Mouse (Mus musculus) heart, embryonic 16.5 days (tissue): ENCODE measurements around the gene Morc1. TPM values are rescaled to one million over a fixed set of nuclear protein-coding genes. Genes with fewer than 3 reads are reported as not detected.

Experiments used
- ATAC-seq: fragments of 200-750 bp; cut with Nextera tagmentation; replicated peaks from 2 replicates; pipeline ENCODE4 v1.8.0; 2017; ENCODE audit warnings: moderate number of reproducible peaks; ENCODE audit not compliant: insufficient read depth, low FRiP score; ENCODE audit errors: extremely low read depth
- H3K27ac ChIP-seq: fragments of 300-500 bp; sonication (generic); 2 replicates; pipeline ENCODE4 v1.5.1; 2014; ENCODE audit warnings: mild to moderate bottlenecking, low read length, control low read depth, moderate library complexity
- H3K27me3 ChIP-seq: fragments of 300-500 bp; sonication (generic); 2 replicates; pipeline ENCODE4 v1.6.1; 2014; ENCODE audit warnings: low read length, mixed read lengths; ENCODE audit not compliant: control insufficient read depth, insufficient read depth
- H3K36me3 ChIP-seq: fragments of 300-500 bp; sonication (generic); 2 replicates; pipeline ENCODE4 v1.6.1; 2014; ENCODE audit not compliant: control insufficient read depth, insufficient read depth
- H3K4me1 ChIP-seq: fragments of 300-500 bp; sonication (generic); 2 replicates; pipeline ENCODE4 v1.6.1; 2014; ENCODE audit warnings: low read length, mixed read lengths; ENCODE audit not compliant: control insufficient read depth, insufficient read depth
- H3K4me2 ChIP-seq: fragments of 300-500 bp; sonication (generic); 2 replicates; pipeline ENCODE4 v1.6.1; 2014; ENCODE audit warnings: low read depth, mild to moderate bottlenecking, control low read depth, low read length
- H3K4me3 ChIP-seq: fragments of 300-500 bp; sonication (generic); 2 replicates; pipeline ENCODE4 v1.5.1; 2014; ENCODE audit warnings: mild to moderate bottlenecking, control low read depth, low read length
- H3K9ac ChIP-seq: fragments of 300-500 bp; sonication (generic); 2 replicates; pipeline ENCODE4 v1.6.1; 2014; ENCODE audit warnings: low read length, control low read depth
- H3K9me3 ChIP-seq: fragments of 300-500 bp; sonication (generic); replicated peaks from 2 replicates; pipeline ENCODE4 v1.6.1; 2016; ENCODE audit warnings: low read length; ENCODE audit not compliant: control insufficient read depth
- whole genome bisulfite sequencing: fragments of 180-500 bp; shearing (Covaris S2); extraction: QIAGEN DNeasy Blood & Tissue Kit; methylation state at CpG from one replicate; pipeline ENCODE4 v1.1.7; 2014; 5-methylcytosine and 5-hydroxymethylcytosine counted together
- polyA plus RNA-seq: library from polyadenylated mRNA; unstranded; fragments of >200 nt; fragmentation: Nextera tagmentation; extraction: Ambion mirVana; gene quantifications from 2 replicates; pipeline ENCODE4 v1.2.1, GENCODE M21; 2015

Gene Morc1
- polyA plus RNA-seq, 1 experiment from 2014 or later, result 0.46 TPM

- H3K36me3 ChIP-seq, result no peaks in the 10 kb centered on the region
- H3K4me1 ChIP-seq, result no peaks in the 10 kb centered on the region
- ATAC-seq, result no peak
- H3K27me3 ChIP-seq, result no peaks in the 10 kb centered on the region
- no peak overlapping the region for H3K27ac ChIP-seq
- WGBS, result 21% methylated on average over 8 of the region's 8 CpGs
- H3K4me2 ChIP-seq, result no peak overlapping the region
- no peak overlapping the region for H3K9ac ChIP-seq
- no peaks in the 10 kb centered on the region for H3K9me3 ChIP-seq
- H3K4me3 ChIP-seq, result no peak overlapping the region
These were observed 199.4 kb downstream of the Morc1 start for GRCm38 (mm10) chr16:48630466-48630865.

- Histone ChIP-seq H3K4me1 (no peaks in the 10 kb centered on the region), H3K27me3 (no peaks in the 10 kb centered on the region), H3K36me3 (no peaks in the 10 kb centered on the region), H3K9me3 (no peaks in the 10 kb centered on the region), H3K4me3 (no peak overlapping the region), H3K27ac (no peak overlapping the region), H3K4me2 (no peak overlapping the region), H3K9ac (no peak overlapping the region)
- 82% methylated on average over 6 of the region's 6 CpGs for WGBS
- ATAC-seq, result no peak
These were observed 201.3 kb downstream of the Morc1 start for GRCm38 (mm10) chr16:48632351-48632750.

DNA sequence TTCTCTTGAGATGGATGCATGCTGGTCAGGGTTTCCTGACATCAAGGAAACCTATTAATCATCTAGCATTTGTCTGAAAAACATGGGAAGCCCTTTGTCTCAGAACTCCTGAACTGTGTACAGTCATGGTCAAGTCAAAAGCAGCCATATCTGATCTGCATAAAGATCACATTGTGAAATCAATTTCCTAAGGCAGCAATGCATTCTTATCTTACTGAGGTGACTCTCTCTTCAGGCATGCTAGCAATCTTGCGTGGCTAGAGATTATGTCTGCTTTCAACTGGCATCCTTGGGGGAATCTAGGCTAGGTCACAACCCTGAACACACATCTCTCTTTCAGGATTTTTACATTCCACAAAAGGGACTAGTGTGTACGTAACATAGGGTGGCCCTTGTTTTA, 215.2 kb downstream of the Morc1 start:
- no peaks in the 10 kb centered on the region for H3K9me3 ChIP-seq

GRCm38 (mm10) chr16:48671696-48672095, 240.7 kb downstream of the Morc1 start:
- H3K36me3 ChIP-seq, result no peaks in the 10 kb centered on the region
- no peak overlapping the region for H3K4me2 ChIP-seq
- WGBS, result 32% methylated on average over 5 of the region's 5 CpGs
- no peaks in the 10 kb centered on the region for H3K4me1 ChIP-seq
- ATAC-seq, result no peak
- H3K9me3 ChIP-seq, result no peaks in the 10 kb centered on the region
- no peaks in the 10 kb centered on the region for H3K27me3 ChIP-seq
- no peak overlapping the region for H3K9ac ChIP-seq
- no peak overlapping the region for H3K4me3 ChIP-seq
- no peak overlapping the region for H3K27ac ChIP-seq

More for the DNA sequence above, 215.2 kb downstream of the Morc1 start:
- no peak overlapping the region for H3K4me3 ChIP-seq
- no peak overlapping the region for H3K4me2 ChIP-seq
- H3K27me3 ChIP-seq, result no peaks in the 10 kb centered on the region
- H3K36me3 ChIP-seq, result no peaks in the 10 kb centered on the region
- H3K9ac ChIP-seq, result no peak overlapping the region
- 70% methylated on average over 2 of the region's 2 CpGs for WGBS
- ATAC-seq, result no peak
- no peaks in the 10 kb centered on the region for H3K4me1 ChIP-seq
- H3K27ac ChIP-seq, result no peak overlapping the region

- no peak overlapping the region for H3K4me3 ChIP-seq
- no peaks in the 10 kb centered on the region for H3K4me1 ChIP-seq
- H3K27ac ChIP-seq, result no peak overlapping the region
- H3K27me3 ChIP-seq, result no peaks in the 10 kb centered on the region
- H3K4me2 ChIP-seq, result no peak overlapping the region
- no peaks in the 10 kb centered on the region for H3K9me3 ChIP-seq
- H3K36me3 ChIP-seq, result no peaks in the 10 kb centered on the region
- no peak overlapping the region for H3K9ac ChIP-seq
- 82% methylated on average over 3 of the region's 3 CpGs for WGBS
- no peak for ATAC-seq
These were observed 241.6 kb downstream of the Morc1 start for GRCm38 (mm10) chr16:48672664-48673063.

- WGBS, result 9% methylated on average over 10 of the region's 10 CpGs
- Histone ChIP-seq H3K4me3 (no peak overlapping the region), H3K9me3 (no peaks in the 10 kb centered on the region), H3K36me3 (no peaks in the 10 kb centered on the region), H3K27ac (no peak overlapping the region), H3K4me1 (no peaks in the 10 kb centered on the region), H3K27me3 (no peaks in the 10 kb centered on the region), H3K9ac (no peak overlapping the region), H3K4me2 (peak overlapping the region; percentile 20; the same call in 1 of the 2 replicates)
- ATAC-seq, result peak; percentile 63; the same call in 1 of the 2 replicates
These were observed 244.6 kb downstream of the Morc1 start for GRCm38 (mm10) chr16:48675607-48676006.

DNA sequence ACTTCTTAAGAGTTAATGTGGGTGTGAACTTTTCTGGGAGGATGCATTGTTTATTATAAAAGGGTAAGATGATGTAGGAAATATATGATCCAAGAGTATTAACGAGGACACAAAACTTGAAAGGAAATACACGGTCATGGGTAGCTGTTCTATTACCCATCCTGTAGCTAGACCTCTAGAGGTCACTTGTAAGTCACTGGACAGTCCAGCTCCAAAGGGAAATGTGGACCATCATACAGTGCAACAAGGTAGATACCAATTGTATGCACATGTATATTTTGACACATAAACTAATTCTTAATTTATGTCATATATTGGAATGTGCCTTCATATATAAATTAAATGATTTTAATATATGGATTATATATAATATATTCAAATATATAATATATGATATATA, 245.2 kb downstream of the Morc1 start:
- Histone ChIP-seq H3K9ac (no peak overlapping the region), H3K27ac (no peak overlapping the region), H3K36me3 (no peaks in the 10 kb centered on the region), H3K4me2 (no peak overlapping the region), H3K4me3 (no peak overlapping the region), H3K4me1 (no peaks in the 10 kb centered on the region), H3K9me3 (no peaks in the 10 kb centered on the region), H3K27me3 (no peaks in the 10 kb centered on the region)
- WGBS, result 57% methylated on average over 2 of the region's 2 CpGs
- no peak for ATAC-seq

GRCm38 (mm10) chr16:48677381-48677780, 246.3 kb downstream of the Morc1 start:
- Histone ChIP-seq H3K9ac (no peak overlapping the region), H3K4me1 (no peaks in the 10 kb centered on the region), H3K4me2 (no peak overlapping the region), H3K27me3 (no peaks in the 10 kb centered on the region), H3K36me3 (no peaks in the 10 kb centered on the region), H3K4me3 (no peak overlapping the region), H3K27ac (no peak overlapping the region), H3K9me3 (no peaks in the 10 kb centered on the region)
- ATAC-seq, result no peak
- 73% methylated on average over 5 of the region's 5 CpGs for WGBS

- 59% methylated on average over 1 of the region's 1 CpGs for WGBS
- Histone ChIP-seq H3K4me1 (no peaks in the 10 kb centered on the region), H3K4me2 (no peak overlapping the region), H3K9me3 (no peaks in the 10 kb centered on the region), H3K4me3 (no peak overlapping the region), H3K36me3 (no peaks in the 10 kb centered on the region), H3K9ac (no peak overlapping the region), H3K27ac (no peak overlapping the region), H3K27me3 (no peaks in the 10 kb centered on the region)
- ATAC-seq, result no peak
These were observed 247.0 kb downstream of the Morc1 start for GRCm38 (mm10) chr16:48678029-48678428.
